Mouse (Mus musculus) MEL (cell line): Measurements from ENCODE around the gene Sowaha. TPM values are rescaled to one million over a fixed set of nuclear protein-coding genes. Genes with fewer than 3 reads are reported as not detected.
A peak's percentile ranks its signal among the peaks of the same experiment; 100 is the strongest.

Source experiments
- DNase-seq: peaks from one replicate; pipeline ENCODE4 v3.0.0; 2011; ENCODE audit warnings: low read depth, low spot score
- H3K27ac ChIP-seq: 2 replicates; pipeline ENCODE4 v1.5.1; 2012; ENCODE audit warnings: low read depth, mild to moderate bottlenecking, control low read depth, low read length, moderate library complexity; ENCODE audit not compliant: control insufficient read depth
- H3K27me3 ChIP-seq, 2 experiments: fragments of 150-350 bp in 1 of 2; sonication (generic) in 1 of 2; 2 replicates each; pipeline ENCODE4 v1.6.1; 2012; ENCODE audit warnings: low read length in 2 of 2, mild to moderate bottlenecking in 2 of 2, improper control_type of control experiment in 1 of 2, moderate library complexity in 1 of 2; ENCODE audit not compliant: insufficient read depth in 2 of 2, control insufficient read depth in 1 of 2
- H3K36me3 ChIP-seq, 2 experiments: 2 replicates each; pipeline ENCODE4 v1.6.1; 2012 to 2014; ENCODE audit warnings: low read length in 2 of 2, improper control_type of control experiment in 1 of 2, inconsistent platforms in 1 of 2, mild to moderate bottlenecking in 1 of 2; ENCODE audit not compliant: insufficient read depth in 2 of 2, control insufficient read depth in 1 of 2
- H3K4me1 ChIP-seq, 2 experiments: fragments of 150-350 bp in 1 of 2; sonication (generic) in 1 of 2; 2 replicates each; pipeline ENCODE4 v1.6.1; 2012; ENCODE audit warnings: low read length in 2 of 2, improper control_type of control experiment in 1 of 2, mild to moderate bottlenecking in 1 of 2; ENCODE audit not compliant: insufficient read depth in 2 of 2, control insufficient read depth in 1 of 2
- H3K4me3 ChIP-seq, 2 experiments: fragments of 150-350 bp in 1 of 2; sonication (generic) in 1 of 2; 2 replicates each; pipeline ENCODE4 v1.5.1; 2012; ENCODE audit warnings: low read depth in 2 of 2, low read length in 2 of 2, mild to moderate bottlenecking in 2 of 2, moderate library complexity in 2 of 2, control low read depth in 1 of 2, improper control_type of control experiment in 1 of 2; ENCODE audit not compliant: control insufficient read depth in 1 of 2, insufficient read depth in 1 of 2
- H3K79me2 ChIP-seq: 2 replicates; pipeline ENCODE4 v1.6.1; 2012; ENCODE audit warnings: mild to moderate bottlenecking, low read length, moderate library complexity; ENCODE audit not compliant: control insufficient read depth, poor library complexity, insufficient read depth
- H3K9ac ChIP-seq: 2 replicates; pipeline ENCODE4 v1.6.1; 2012; ENCODE audit warnings: low read depth, mild to moderate bottlenecking, control low read depth, low read length, moderate library complexity; ENCODE audit not compliant: control insufficient read depth, poor library complexity, severe bottlenecking
- H3K9me3 ChIP-seq: fragments of 150-350 bp; sonication (generic); replicated peaks from 2 replicates; pipeline ENCODE4 v1.6.1; 2012; ENCODE audit warnings: mild to moderate bottlenecking, low read length, improper control_type of control experiment, moderate library complexity; ENCODE audit not compliant: insufficient read depth
- BHLHE40 ChIP-seq: IDR thresholded peaks from 2 replicates; pipeline ENCODE4 v1.6.1; 2012; ENCODE audit warnings: low read depth, mild to moderate bottlenecking, inconsistent platforms, low read length, improper control_type of control experiment, borderline replicate concordance
- CHD2 ChIP-seq: IDR thresholded peaks from 2 replicates; pipeline ENCODE4 v1.6.1; 2011; ENCODE audit warnings: low read length, improper control_type of control experiment
- EP300 ChIP-seq, 2 experiments: IDR thresholded peaks; 2 replicates each; pipeline ENCODE4 v1.6.1; 2011; ENCODE audit warnings: improper control_type of control experiment in 2 of 2, low read length in 2 of 2, low read depth in 1 of 2, mild to moderate bottlenecking in 1 of 2
- ETS1 ChIP-seq: IDR thresholded peaks from 2 replicates; pipeline ENCODE4 v1.6.1; 2012; ENCODE audit warnings: low read depth, mild to moderate bottlenecking, inconsistent platforms, low read length, improper control_type of control experiment, moderate library complexity
- GATA1 ChIP-seq: IDR thresholded peaks from 2 replicates; pipeline ENCODE4 v1.6.1; 2011; ENCODE audit warnings: low read depth, low read length, improper control_type of control experiment
- HCFC1 ChIP-seq: IDR thresholded peaks from 2 replicates; pipeline ENCODE4 v1.6.1; 2012; ENCODE audit warnings: low read depth, mild to moderate bottlenecking, inconsistent platforms, low read length, improper control_type of control experiment, moderate library complexity
- KAT2A ChIP-seq: conservative IDR thresholded peaks from 2 replicates; pipeline ENCODE4 v1.6.1; 2012; ENCODE audit warnings: low read depth, low read length, improper control_type of control experiment, inconsistent platforms
- MAFK ChIP-seq: IDR thresholded peaks from 2 replicates; pipeline ENCODE4 v1.6.1; 2011; ENCODE audit warnings: low read depth, mild to moderate bottlenecking, low read length, improper control_type of control experiment, borderline replicate concordance
- MXI1 ChIP-seq: IDR thresholded peaks from 2 replicates; pipeline ENCODE4 v1.6.1; 2011; ENCODE audit warnings: mild to moderate bottlenecking, low read depth, low read length, improper control_type of control experiment
- NELFE ChIP-seq: IDR thresholded peaks from 2 replicates; pipeline ENCODE4 v1.6.1; 2011; ENCODE audit warnings: low read depth, low read length, improper control_type of control experiment
- POLR2A ChIP-seq, 2 experiments: IDR thresholded peaks; 2 replicates each; pipeline ENCODE4 v1.6.1; 2011 to 2012; ENCODE audit warnings: low read length in 2 of 2, mild to moderate bottlenecking in 2 of 2, control low read depth in 1 of 2, improper control_type of control experiment in 1 of 2, low read depth in 1 of 2, moderate library complexity in 1 of 2; ENCODE audit not compliant: control insufficient read depth in 1 of 2, insufficient read depth in 1 of 2, poor library complexity in 1 of 2
- RCOR1 ChIP-seq: IDR thresholded peaks from 2 replicates; pipeline ENCODE4 v1.6.1; 2012; ENCODE audit warnings: low read depth, mild to moderate bottlenecking, inconsistent platforms, low read length, improper control_type of control experiment
- SIN3A ChIP-seq: IDR thresholded peaks from 2 replicates; pipeline ENCODE4 v1.6.1; 2012; ENCODE audit warnings: low read length, improper control_type of control experiment, inconsistent platforms
- TAL1 ChIP-seq: IDR thresholded peaks from 2 replicates; pipeline ENCODE4 v1.6.1; 2012; ENCODE audit warnings: mild to moderate bottlenecking, inconsistent platforms, low read length, moderate library complexity, mixed read lengths
- TBP ChIP-seq: IDR thresholded peaks from 2 replicates; pipeline ENCODE4 v1.8.0; 2011; ENCODE audit warnings: low read depth, low read length, improper control_type of control experiment
- TCF12 ChIP-seq: IDR thresholded peaks from 2 replicates; pipeline ENCODE4 v1.6.1; 2014; ENCODE audit warnings: low read depth, mild to moderate bottlenecking, inconsistent platforms, low read length, improper control_type of control experiment, moderate library complexity
- UBTF ChIP-seq: IDR thresholded peaks from 2 replicates; pipeline ENCODE4 v1.6.1; 2012; ENCODE audit warnings: low read depth, mild to moderate bottlenecking, inconsistent platforms, low read length, improper control_type of control experiment, moderate library complexity, borderline replicate concordance; ENCODE audit not compliant: insufficient read depth
- USF1 ChIP-seq: IDR thresholded peaks from 2 replicates; pipeline ENCODE4 v1.6.1; 2014; ENCODE audit warnings: low read depth, mild to moderate bottlenecking, inconsistent platforms, low read length, improper control_type of control experiment, moderate library complexity
- polyA plus RNA-seq, 2 experiments: library from polyadenylated mRNA; stranded (reverse) in 1 of 2; unstranded in 1 of 2; fragments of >175 nt in 1 of 2; fragments of >200 nt in 1 of 2; gene quantifications; 2 replicates each; pipeline versions ENCODE4 v1.2.1 to v1.2.4; 2012; ENCODE audit warnings: low replicate concordance in 2 of 2, low read depth in 1 of 2; ENCODE audit not compliant: insufficient read length in 2 of 2, insufficient read depth in 1 of 2, missing spikeins in 1 of 2
- total RNA-seq: library from RNA; depleted of rRNA; stranded (reverse); fragments of 300-350 nt; gene quantifications from 2 replicates; pipeline ENCODE4 v1.2.3, GENCODE M21; 2012

Gene Sowaha
- total and polyA plus RNA-seq, 3 experiments, result not detected

- 0 out of 2 replicates have a peak, but pooled peaks have one; percentile 22 for TF ChIP-seq CHD2
- peak; percentile 96 for TF ChIP-seq SIN3A
- TF ChIP-seq, all 39 proteins: peak for 25
Measured at GRCm38 (mm10) chr11:53518759-53519158, 38.7 kb upstream of the Sowaha start (continued).

GRCm38 (mm10) chr11:53516775-53517627, 36.9 kb upstream of the Sowaha start:
- Histone ChIP-seq H3K4me3 (peak overlapping the region; percentile 42 to 55), H3K4me1 (peaks cover 13 to 24% of the 10 kb centered on the region in 2 experiments), H3K27me3 (no peaks in the 10 kb centered on the region), H3K9me3 (no peaks in the 10 kb centered on the region), H3K27ac (peak overlapping the region; percentile 98), H3K36me3 (peaks cover 0 to 24% of the 10 kb centered on the region in 2 experiments; a peak in 2 of 4 replicates), H3K79me2 (peaks cover 27% of the 10 kb centered on the region), H3K9ac (peak overlapping the region; percentile 95)
- 0 out of 2 replicates have a peak, but pooled peaks have one; percentile 21 for TF ChIP-seq TBP
- peak; percentile 11 to 48; a peak in 1 of 4 replicates for TF ChIP-seq EP300 (IDR thresholded peaks at IDR 0.05; ENCODE audit: low read depth in 1 of 2, low read length in 2 of 2)
- 0 out of 2 replicates have a peak, but pooled peaks have one; percentile 5 for TF ChIP-seq KAT2A
- TF ChIP-seq HCFC1, result peak; percentile 11; the same call in 1 of the 2 replicates
- TF ChIP-seq POLR2A (IDR thresholded peaks at IDR 0.05; ENCODE audit: control insufficient read depth in 1 of 2, insufficient read depth in 1 of 2, low read depth in 1 of 2, low read length in 2 of 2, poor library complexity in 1 of 2), result peak in 1 of 2 experiments; percentile 57; a peak in 2 of 4 replicates
- peak; percentile 90 for TF ChIP-seq USF1
- TF ChIP-seq MXI1, result peak; percentile 5; the same call in 1 of the 2 replicates
- TF ChIP-seq UBTF, result no peak
- peak; percentile 45; the same call in 1 of the 2 replicates for TF ChIP-seq TCF12
- TF ChIP-seq BHLHE40, result peak; percentile 6; the same call in 1 of the 2 replicates
- no peak for TF ChIP-seq MAFK
- TF ChIP-seq CHD2, result no peak; the same call in 1 of the 2 replicates
- peak; percentile 59 for TF ChIP-seq GATA1
- TF ChIP-seq SIN3A, result peak; percentile 55; the same call in 1 of the 2 replicates
- TF ChIP-seq TAL1, result no peak
- TF ChIP-seq RCOR1, result peak; percentile 39; the same call in 1 of the 2 replicates
- 0 out of 2 replicates have a peak, but pooled peaks have one; percentile 27 for TF ChIP-seq NELFE
- TF ChIP-seq ETS1, result peak; percentile 57
- DNase-seq, result peak; percentile 86
